Mouse (Mus musculus): ENCODE measurements around the gene Ralgps1.

DNA sequence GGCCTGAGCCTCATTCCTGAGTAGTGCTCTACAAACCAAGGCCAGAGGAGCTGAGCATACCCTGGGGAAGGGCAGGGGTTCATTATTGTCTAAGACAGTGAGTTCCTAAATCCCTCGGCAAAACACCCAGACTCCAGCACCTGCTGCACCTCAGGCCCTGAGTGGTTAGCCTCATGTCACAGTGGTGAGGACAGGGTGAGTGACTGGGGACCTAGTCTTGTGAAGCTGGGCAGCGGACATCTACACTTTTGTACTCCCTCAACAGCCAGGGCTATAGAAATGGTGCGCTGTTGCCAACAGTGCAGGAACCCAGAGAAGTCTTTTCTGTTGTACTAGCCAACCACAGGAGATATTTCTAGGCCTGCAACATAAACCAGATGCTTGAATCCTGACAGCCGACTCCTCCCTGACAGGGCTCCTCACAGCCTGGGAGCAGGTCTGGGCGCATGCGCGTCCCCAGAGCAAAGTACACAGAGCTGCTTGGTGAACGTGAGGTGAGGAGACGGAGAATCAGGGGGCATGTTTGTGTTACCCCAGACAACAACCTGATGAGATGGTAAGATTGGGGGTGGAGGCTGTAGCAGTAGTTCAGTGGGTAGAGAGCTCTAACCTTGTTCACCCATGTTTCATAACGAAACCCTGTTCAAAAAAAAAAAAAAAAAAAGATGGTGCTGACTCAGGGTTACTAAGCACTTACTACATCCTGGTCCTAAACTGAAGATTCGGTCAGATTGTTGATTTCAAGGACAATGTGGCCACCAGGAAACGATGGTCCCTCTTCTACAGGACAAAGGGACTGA lies 193.6 kb downstream of the Ralgps1 start:
- TF ChIP-seq CTCF (IDR thresholded peaks at IDR 0.05; ENCODE audit: borderline replicate concordance, control insufficient read depth, extremely low read depth, insufficient read depth, low read length, poor library complexity) = no peak
- no peak for TF ChIP-seq POLR2A (IDR thresholded peaks at IDR 0.05; ENCODE audit: control insufficient read depth, extremely low read depth, insufficient read depth, low read length, poor library complexity)

All from thymus, adult 2 months (tissue).